Mouse (Mus musculus): ENCODE data around the gene Nr3c2. TPM values are rescaled to one million over a fixed set of nuclear protein-coding genes. Genes with fewer than 3 reads are reported as not detected.

Nr3c2 gene
- total RNA-seq, 4 experiments from 2014 or later, result 17.6 to 26.3 (median 20.7) TPM

DNA sequence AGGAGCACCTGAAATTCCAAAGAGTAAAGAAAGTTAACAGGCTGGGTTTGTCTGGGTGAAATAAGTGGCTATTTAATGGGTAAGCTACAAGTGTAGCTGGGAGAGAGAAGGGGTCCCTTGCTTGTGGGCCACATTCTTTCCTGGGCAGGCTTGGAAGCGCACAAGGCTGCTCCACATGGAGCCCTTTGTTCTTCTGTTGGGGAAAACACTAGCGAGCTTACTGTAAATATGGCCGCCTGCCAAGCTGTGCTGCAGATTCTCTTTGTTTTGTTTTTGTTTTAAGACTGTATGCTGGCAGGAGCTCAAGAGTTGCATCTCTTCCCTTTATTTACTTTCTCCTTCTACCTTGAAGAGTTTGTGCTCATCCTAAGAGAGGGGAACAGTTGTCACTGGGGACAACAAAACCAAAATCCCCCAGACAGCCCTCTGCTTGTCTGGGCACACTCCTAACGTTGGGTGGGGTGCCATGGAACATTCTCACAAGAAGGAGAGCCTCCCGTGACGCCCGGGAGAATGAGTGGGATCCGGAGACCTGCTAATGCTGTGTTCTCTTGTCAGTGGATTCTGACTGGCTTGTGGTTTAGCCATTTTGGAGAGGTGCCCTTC is 73.8 kb downstream of the Nr3c2 start:
- no peak for DNase-seq

DNA sequence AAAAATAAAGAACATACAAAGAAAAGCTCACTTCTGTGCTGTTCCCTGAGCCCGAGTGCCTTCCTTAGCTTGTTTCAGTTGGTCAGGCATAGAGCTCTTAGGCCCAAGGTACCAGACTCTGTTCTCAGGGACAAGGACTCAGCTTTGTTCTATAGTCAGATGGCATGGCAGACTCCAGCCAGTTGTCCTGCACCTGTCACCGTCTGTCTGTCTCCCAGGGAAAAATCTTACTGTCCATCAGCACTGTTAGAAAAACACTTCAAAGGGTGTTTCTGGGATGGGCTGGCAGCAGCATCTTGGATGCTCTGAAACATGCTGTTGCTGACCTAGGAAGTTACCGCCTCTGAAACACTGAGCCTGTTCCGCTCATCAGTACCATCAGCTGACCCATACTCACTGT is 78.7 kb downstream of the Nr3c2 start:
- no peak for DNase-seq

DNA sequence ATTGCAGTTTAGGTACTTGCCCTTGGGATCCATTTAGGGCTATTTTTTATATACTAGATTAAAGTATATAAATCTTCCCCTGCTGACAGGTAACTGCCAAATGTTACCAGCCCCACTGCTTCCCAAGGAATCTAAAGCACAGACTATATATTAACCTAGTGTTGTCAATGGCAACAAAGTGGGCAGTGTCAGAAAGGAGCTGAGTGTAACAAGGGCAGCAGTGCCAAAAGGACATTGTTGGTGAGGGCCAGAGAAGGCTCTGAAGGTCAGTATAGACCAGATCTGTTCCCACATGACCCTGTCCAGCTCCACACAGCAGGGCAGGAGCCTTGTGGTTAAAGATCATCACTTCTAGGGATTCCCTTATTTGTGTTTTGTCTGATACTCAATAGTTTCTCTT is 84.8 kb downstream of the Nr3c2 start:
- no peak for DNase-seq

DNA sequence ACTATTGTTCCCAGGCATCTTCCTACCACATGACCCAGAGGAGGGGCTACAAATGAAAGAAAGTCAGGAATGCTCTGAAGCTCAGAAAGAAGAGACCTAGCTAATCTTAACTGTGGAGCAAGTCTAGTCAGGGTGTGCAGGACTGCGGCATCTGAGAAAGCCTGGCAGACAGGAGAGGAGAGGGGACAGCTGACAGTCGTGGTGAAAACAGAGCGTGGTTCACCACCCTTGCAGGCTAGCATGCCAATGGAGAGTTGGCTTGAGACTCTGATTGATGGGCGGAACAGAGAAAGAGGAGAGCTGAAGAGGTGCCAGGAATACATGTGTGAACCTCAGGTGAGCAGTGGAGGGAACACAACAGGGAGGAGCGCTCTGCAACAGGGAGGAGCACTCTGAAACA is 85.6 kb downstream of the Nr3c2 start:
- DNase-seq, result no peak

DNA sequence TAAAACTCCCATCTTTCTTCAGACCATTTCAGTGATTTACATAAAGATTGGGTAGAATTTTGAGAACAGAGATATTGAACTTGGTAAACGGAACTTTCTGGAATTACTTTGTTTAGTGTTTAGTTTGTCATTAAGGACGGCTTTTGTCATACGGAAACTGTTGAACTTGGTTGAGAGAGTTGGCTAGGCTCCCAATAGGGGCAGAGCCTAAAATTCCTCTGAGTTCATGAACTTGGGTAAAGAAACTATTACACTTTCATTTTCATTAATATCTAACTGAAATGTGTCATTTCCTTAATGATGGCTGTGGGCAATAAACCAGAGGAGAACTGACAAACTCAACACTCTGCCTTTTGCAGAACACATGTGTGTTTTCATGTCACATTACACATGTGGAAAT is 88.6 kb downstream of the Nr3c2 start:
- DNase-seq, result no peak

DNA sequence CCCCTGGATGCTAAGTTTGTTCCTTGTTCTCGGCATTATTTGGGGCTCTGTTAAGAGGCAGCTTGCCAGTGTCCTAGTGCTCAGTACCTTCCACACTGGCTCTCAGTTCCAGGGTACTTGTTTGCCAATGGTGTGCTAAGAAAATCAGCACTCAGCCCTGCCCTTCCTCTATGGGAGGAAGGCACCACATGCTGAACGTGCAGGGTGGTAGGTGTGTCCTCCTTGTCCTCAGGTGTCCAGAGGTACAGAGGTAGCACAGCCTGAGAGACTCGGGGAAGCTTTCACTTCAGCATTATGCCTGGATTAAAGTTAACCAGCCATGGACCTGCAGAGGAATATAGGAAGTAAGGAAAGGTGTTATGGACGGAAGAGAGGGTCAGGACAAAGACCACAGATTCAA is 99.0 kb downstream of the Nr3c2 start:
- DNase-seq, result no peak

DNA sequence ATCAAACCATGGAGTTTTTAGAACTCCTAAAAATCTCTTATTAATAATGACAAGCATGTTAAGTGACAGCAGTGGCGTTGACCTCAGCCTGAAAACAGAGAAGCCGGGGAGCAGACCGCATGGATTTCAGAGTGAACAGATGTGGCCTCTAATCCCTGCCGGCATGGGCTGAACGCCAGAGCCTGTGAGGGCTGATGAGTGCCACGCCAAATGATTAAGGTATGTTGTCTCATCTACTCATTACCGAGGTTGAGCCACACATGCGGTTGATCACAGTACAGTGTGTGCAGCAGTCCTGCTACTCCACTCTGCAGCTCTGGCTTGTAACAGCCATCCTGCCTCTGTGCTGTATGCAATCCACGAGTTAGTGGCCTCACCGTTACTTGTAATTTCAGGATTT is 110.2 kb downstream of the Nr3c2 start:
- no peak for DNase-seq

DNA sequence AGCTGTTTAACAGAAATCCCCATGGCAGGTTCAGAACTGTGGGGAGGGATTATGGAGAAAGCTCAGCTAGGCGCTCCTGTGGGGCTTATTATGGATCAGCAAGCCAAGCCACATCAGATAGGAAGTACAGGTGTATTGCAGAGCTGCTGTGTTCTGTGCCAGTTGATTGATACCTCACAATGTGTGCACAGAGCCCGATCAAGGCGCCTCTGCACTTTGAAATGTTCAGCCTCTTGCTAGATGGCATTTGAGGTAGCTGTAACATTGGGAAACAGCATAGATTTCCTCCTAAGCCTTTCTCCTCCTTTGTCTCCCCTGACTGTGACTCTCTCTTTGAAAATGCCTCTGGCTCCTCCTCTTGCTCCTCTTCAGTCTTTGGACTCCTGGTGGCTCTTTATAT is 112.7 kb downstream of the Nr3c2 start:
- DNase-seq, result no peak

DNA sequence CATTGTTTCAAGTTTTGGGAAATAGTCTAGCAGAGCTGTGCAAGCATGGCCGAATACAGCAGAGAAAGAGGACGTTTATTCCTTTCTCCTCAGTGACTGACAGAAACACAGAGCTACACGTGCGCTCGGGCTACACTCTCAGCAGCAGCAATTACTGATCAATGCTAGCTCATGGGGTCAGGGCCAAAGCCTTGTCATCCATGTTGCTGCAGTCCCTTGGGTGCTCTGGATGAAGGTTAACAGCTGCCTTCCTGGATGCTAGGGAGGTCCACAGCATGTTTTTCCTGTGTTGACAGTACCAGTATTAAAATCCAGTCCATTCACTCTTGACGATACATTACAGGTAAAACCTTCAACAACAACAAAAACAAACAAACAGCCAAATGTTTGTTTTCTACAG is 113.4 kb downstream of the Nr3c2 start:
- DNase-seq, result no peak

DNA sequence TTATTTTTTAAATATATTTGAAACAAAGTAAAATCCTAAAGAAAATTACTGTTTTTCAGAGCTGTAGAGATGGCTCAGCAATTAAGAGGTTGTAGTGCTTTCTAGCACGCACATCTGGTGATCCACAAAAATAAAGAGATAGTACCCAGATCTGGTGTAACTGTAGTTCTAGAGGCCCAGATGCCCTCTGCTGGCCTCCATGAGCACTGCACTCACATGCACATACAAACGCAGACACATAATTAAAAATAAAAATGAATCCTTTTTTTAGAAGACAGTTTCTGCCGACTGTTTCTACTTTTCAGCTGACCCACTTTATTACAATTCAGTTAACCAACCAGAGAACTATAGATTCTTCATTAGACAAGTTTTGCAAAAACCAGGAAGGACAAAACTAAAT is 117.5 kb downstream of the Nr3c2 start:
- no peak for DNase-seq

DNA sequence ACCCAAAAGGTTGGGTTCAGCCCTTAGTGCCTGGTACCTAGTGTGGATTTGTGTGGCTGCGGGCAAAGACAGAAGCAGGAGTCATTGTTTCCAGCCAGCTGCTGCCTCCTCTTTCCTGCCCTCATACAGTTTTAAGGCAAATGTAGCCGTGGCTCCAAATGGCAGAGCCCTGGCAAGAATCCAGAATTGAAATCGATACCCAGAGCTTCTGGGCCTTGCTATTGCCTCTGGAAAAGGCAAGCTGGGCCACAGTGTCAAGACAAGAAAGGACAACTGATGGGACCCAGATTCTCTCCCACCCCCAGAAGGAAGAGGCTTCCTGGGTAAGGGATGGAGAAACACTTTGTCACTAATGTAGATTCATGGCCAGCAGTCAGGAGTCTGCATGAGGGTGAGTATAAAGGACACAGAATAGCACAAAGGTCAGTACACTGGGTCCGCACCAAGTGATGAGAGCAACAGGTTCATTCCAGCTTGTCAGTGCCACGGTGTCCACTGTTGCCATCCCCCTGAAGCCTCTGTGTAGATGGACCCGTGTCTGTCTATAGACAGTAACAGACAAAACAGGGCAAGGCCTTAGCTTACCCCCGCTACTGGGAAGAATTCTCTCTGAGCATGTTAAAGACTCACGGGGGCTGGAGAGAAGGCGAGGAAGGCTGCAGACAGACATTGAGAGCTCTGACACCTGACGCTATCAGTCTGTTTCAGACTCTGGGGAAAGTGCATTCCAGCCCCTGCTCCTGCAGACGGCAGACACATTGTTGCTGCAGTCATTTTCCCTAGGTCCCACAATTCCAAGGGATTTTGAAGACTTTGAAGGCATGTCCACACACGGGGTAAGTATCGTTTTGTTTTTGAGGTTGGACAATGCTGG is 124.8 kb downstream of the Nr3c2 start:
- no peak for DNase-seq

DNA sequence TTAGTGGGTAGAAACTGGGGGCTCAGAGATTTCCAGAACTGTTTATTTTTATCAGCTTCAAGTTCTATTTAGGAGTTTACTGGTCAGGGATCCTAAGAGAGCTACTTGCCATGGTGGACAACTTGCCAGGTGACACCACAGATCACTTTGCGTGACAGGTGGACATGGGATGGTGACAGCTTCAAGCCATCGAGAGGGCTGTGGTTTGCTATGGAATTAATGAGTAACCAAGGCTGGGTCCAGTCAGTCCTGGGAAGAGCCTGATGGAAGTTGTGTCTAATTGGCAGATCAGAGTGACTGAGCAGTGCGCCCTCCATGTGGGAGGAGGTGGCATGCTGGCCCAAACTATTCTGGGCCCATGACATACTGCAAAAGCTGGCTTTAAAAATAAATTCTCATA is 132.0 kb downstream of the Nr3c2 start:
- no peak for DNase-seq

DNA sequence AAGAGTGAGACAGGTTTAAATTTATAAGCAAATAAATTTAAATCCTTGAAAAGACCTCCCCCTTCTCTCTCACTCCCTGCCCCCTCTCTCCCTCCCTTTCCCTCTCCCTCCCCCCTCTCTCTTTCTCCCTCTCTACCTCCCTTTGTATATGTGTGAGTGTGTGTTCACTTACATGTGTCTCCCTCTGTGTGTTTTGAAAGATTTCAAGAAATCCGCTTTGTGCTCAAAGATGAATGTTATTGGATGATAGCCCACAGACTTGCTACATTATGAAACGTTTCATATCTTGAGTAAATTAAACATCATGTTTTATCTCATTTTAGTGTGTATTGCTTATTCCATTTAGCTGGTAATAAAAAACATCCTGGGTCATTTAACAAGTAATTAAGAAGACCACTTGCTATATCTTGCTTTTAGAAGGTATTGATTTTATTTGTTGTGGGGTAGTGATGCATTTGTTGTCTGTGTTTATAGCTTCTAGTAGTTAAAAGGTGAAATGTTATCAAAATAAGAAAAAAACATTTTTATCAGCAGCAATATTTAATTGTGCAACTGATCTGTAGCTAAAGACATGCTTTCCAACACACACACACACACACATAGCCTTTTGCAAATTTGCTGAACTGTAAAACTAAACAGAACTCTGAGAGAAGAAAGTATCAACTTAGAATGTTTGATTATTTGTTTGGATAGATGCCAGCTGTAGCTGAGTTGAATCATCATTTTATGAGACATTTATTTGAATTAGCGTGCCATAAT is 134.6 kb downstream of the Nr3c2 start:
- DNase-seq, result no peak

DNA sequence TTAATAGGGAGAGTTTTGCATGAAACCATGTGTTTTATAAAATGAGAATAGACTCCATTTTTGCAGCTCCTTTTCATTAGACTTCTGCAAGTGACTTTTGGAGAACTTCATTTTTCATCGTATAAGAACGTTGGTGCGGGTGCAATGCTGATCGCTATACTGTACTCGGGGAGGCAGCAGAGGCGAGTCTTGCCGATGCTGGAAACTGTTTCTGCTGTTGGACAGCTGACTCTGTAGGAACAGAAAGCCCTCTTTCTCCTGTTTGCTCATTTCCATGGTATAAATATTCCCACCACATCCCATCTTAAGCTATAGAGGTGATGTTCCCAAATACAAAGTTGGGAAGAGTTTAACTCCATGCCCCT is 135.2 kb downstream of the Nr3c2 start:
- no peak for DNase-seq

DNA sequence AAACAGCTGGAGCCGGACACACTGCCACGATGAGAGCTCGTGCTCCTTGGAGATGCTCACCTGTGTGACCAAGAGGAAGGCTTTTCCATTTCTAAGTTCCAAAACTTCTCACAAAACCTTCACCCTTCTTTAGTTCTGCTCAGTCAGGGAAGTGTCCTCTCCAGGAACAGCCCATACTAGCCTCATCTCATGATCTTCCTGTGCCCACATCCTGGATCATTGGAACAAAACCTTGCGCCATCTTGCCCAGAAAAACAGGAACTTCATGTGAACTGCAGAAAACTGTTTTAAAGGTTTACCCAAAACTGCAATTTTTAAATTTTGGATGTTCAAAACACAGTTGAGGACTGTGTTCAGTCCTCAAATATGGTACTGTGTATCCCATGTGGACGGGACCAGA is 142.0 kb downstream of the Nr3c2 start:
- DNase-seq, result no peak

DNA sequence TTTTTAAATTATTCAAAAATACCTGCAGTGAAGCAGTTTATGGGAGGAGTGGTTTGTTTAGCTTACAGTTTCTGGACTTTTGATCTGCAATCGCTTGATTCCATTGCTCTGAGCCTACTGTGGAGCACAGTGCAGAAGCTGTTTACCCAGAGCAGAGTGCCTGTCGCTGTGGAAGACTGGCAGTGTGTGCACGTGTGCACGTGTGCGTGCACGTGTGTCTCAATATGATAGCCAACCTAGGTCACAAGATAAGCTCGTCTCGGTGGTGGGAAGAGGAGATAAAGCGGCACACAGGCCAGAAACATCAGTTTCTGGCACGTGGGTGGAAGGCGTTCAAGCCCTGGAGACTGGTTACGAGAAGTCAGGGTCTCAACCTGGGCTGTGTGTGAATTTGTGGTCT is 145.6 kb downstream of the Nr3c2 start:
- no peak for DNase-seq

DNA sequence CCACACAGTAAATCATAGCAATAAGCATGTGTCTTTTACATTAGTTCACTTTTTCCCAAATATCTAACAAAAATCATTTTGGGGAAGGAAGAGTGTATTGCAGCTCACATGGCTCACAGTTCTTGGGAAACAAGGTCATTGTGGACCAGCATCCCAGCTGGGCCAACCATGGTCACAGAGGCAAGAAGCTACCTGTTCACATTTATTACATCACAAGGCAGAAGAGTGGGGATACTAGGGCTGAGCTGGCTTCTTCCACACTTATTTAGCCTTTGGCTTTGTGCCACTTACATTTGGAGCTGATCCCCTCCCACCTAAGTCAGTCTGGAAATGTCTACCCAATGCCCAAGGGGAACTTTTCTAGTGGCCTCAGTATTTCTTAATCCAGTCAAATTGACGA is 146.5 kb downstream of the Nr3c2 start:
- DNase-seq, result no peak

DNA sequence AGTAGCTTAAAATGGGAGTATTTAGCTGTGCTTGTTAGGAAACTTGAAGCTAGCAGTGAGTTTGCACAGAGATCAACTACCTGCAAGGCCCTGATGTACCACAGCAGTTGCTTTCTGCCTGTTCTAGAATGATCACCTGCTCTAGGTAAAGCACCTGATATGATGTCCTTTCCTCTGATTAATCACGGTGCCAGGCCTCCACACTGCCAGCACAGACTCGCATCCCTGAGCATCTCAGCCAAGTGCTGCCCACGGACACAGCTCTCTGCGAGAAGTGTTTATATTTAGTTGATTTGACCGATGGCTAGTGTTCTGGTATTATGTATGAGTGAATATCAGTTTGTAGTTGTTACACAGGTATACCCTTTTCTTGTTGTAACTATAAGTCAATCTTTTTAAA is 147.0 kb downstream of the Nr3c2 start:
- no peak for DNase-seq

DNA sequence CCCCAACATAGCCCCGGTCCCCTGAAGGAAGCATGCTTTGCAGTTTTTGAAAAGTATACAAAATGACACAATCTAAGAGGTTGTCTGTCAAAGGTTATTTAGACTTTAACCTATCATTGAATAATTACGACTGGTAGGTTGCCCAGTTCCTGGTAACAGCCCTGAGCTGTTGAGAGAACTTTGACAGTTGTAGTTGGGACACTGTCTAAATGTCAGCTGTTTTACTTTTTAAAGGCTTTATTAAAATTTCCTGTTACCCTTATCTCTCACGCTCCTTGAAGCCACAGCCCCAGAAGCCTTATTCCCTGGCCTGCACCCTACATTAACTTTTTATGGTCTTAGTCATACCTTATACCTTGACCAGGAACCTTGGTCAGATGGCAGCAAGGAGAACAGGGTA is 147.5 kb downstream of the Nr3c2 start:
- DNase-seq, result no peak

DNA sequence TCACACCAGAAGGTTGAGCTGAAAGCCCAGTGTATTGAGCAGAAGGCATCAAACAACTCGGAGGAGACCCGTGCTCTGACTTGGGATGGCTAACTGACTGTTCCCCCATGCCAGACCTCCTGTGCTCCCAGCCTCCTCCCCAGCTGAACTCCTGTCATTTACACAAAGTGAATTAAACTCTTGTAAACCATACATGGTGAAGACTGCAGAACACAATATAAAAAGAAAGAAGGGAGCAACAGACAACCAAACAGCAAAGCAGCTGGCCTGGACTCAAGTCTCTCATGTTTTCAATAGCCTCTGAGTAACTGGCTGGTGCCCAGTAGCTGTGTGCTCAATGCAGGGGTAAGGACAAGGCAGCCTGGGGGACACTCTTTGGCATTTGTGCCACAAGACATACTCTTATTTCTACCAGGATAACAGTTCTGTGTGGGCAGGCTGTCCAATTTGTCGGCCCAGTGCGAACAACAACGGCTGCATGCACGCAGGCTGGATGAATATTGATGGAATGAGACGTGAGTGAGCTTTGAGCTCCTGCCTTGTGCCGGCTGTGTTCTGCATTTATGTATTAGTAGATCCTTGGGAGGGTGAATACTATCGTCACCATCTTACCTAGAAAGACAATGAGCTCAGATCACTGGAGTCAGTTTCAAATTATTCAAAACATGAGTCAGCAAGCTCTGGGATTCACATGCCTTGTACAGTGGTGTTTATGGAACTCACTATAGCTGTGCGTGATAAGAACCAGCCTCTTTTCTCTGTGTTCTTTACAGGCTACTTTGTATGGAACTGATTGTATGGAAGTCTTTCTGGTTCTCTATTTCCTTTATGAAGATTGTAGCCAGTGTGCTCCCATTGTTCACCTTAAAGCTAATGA is 152.4 kb downstream of the Nr3c2 start:
- DNase-seq, result no peak

DNA sequence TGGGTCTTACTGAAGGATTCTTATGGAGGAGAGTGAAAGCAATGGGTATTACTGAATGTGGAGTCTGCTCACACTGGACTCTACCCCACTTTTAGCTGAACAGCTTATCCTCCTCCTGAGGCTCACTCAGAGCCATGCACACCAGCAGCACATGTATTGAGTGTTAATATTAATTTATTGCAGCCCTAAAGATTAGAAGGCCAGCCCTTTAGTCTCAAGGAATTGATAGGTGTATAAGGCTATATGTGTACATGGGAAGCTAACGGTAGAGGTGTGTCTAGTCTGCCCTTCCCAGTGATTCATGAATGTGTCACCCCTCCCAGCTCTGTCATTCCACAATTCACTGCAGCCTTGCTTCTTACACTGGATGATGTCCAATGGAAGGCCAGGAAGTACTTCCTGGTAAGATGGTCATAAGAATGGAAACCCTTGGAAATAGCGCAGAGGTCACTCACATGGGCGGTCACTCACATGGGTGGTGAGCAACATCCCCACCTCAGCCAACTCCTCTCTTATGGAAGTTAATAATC is 156.3 kb downstream of the Nr3c2 start:
- no peak for DNase-seq

DNA sequence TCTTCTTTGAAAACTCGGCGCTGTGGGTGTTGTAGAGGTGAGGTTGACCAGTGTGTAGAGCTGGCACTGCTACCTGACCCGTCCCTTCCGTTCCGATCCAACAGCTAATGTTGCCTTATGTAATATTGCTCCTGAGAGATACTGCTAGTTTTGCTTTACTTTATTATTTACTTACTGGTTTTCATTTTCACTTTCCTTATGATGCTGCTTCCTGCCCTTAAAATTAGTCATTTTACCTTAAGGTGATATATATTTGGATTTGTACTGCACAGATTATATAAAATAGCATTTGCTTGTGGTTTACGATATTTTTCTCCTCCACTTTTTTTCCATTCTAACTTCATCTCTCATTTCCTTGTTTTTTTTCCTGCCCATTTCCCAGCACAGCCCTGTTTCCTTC is 157.6 kb downstream of the Nr3c2 start:
- no peak for DNase-seq
